16 mouse cellular contexts compared by ENCODE assay signal in genomic region chr10:76627714-76628113, GRCm38 (mm10). TPM values are rescaled to one million over a fixed set of nuclear protein-coding genes. Genes with fewer than 3 reads are reported as not detected.
"Had no signal": no experiment of that assay in that cellular context is flagged by ENCODE, and none has a peak within 500 bp of the region (broad histone marks: within the 10 kb centered on the region; RNA-seq: fewer than 3 reads in every experiment).

No protein-coding gene starts in this region.

- DNase-seq: kidney, adult 11 months; kidney, adult 9 months; kidney, postnatal 36 days; layer of hippocampus, adult 9-11 months; layer of hippocampus, postnatal 36 days; retina, postnatal 1 day; right cerebral cortex, postnatal 14 days; thymus, postnatal 36 days had no signal

- H3K36me3 ChIP-seq: limb, embryonic 15.5 days; liver, embryonic 12.5 days; midbrain, embryonic 12.5 days; neural tube, embryonic 13.5 days had no signal

- H3K9ac ChIP-seq: limb, embryonic 15.5 days; liver, embryonic 12.5 days; midbrain, embryonic 12.5 days; neural tube, embryonic 13.5 days had no signal

- H3K27ac ChIP-seq: hindbrain, postnatal 0 days; kidney, postnatal 0 days; limb, embryonic 15.5 days; liver, embryonic 12.5 days; midbrain, embryonic 12.5 days; neural tube, embryonic 13.5 days had no signal

- H3K4me2 ChIP-seq: limb, embryonic 15.5 days; liver, embryonic 12.5 days; midbrain, embryonic 12.5 days; neural tube, embryonic 13.5 days had no signal

- H3K4me3 ChIP-seq: limb, embryonic 15.5 days; liver, embryonic 12.5 days; midbrain, embryonic 12.5 days; neural tube, embryonic 13.5 days had no signal

- H3K27me3 ChIP-seq: limb, embryonic 15.5 days; liver, embryonic 12.5 days; neural tube, embryonic 13.5 days had no signal

- H3K9me3 ChIP-seq: limb, embryonic 15.5 days; liver, embryonic 12.5 days; midbrain, embryonic 12.5 days; neural tube, embryonic 13.5 days had no signal

- H3K4me1 ChIP-seq: liver, embryonic 12.5 days had no signal

- ATAC-seq: hindbrain, postnatal 0 days; liver, embryonic 12.5 days; midbrain, embryonic 16.5 days had no signal

RNA-seq across cellular contexts. Expression of gene Ftcd, which starts 52.3 kb away (rescaled TPM):
- polyA plus RNA-seq: hindbrain, postnatal 0 days; limb, embryonic 11.5 days; midbrain, embryonic 12.5 days; neural tube, embryonic 13.5 days had no signal
